Mouse (Mus musculus) spleen, adult 12 weeks (tissue): ENCODE data around the gene Rfng.
"Not testable (repeated sequence)": the region's sequence is repeated elsewhere in the genome, so short reads cannot be mapped to it uniquely, and the experiment has no call there.

ENCODE experiments used
- DNase-seq: peaks from one replicate; pipeline ENCODE4 v3.0.0; 2022; ENCODE audit warnings: low spot score

Gene Rfng

GRCm38 (mm10) chr11:120812068-120812467, 28.1 kb upstream of the Rfng start:
- DNase-seq: no peak

- DNase-seq: no peak
These were observed 24.0 kb upstream of the Rfng start for GRCm38 (mm10) chr11:120808010-120808409.

GRCm38 (mm10) chr11:120805375-120806298, 21.6 kb upstream of the Rfng start:
- no peak for DNase-seq

- no peak for DNase-seq
These were observed 20.8 kb upstream of the Rfng start for GRCm38 (mm10) chr11:120804769-120805168.

GRCm38 (mm10) chr11:120804274-120804673, 20.3 kb upstream of the Rfng start:
- DNase-seq: no peak

GRCm38 (mm10) chr11:120800061-120800904, 16.3 kb upstream of the Rfng start:
- DNase-seq: peak; percentile 66

- no peak for DNase-seq
These were observed 15.4 kb upstream of the Rfng start for GRCm38 (mm10) chr11:120799316-120799890.

GRCm38 (mm10) chr11:120798244-120798643, 14.2 kb upstream of the Rfng start:
- no peak for DNase-seq

GRCm38 (mm10) chr11:120796614-120796946, 12.6 kb upstream of the Rfng start:
- no peak for DNase-seq

GRCm38 (mm10) chr11:120795756-120796613, 12.0 kb upstream of the Rfng start, which contains the start of gene Dus1l:
Gene Dus1l (minus strand): TSS chr11:120796403.
- DNase-seq: peak; percentile 96

GRCm38 (mm10) chr11:120792652-120793051, 8.6 kb upstream of the Rfng start:
- DNase-seq: no peak

GRCm38 (mm10) chr11:120789810-120790209, 5.8 kb upstream of the Rfng start:
- DNase-seq: no peak

- DNase-seq: no peak
These were observed 5.3 kb upstream of the Rfng start for GRCm38 (mm10) chr11:120789355-120789754.

- not testable (repeated sequence) for DNase-seq
These were observed 4.5 kb upstream of the Rfng start for GRCm38 (mm10) chr11:120788460-120788859.

GRCm38 (mm10) chr11:120785145-120785544, 1.1 kb upstream of the Rfng start:
- DNase-seq: no peak

GRCm38 (mm10) chr11:120783426-120784063, 462 bp downstream of the Rfng start:
- no peak for DNase-seq

- not testable (repeated sequence) for DNase-seq
These were observed 2.6 kb downstream of the Rfng start for GRCm38 (mm10) chr11:120781361-120781760.

GRCm38 (mm10) chr11:120779876-120780275, 4.1 kb downstream of the Rfng start:
- no peak for DNase-seq

- no peak for DNase-seq
These were observed 6.9 kb downstream of the Rfng start for GRCm38 (mm10) chr11:120777123-120777522.

GRCm38 (mm10) chr11:120775774-120776469, 8.1 kb downstream of the Rfng start:
- peak; percentile 79 for DNase-seq
